Mouse (Mus musculus) liver, embryonic 12.5 days (tissue): ENCODE data around the gene Atxn3. TPM values are rescaled to one million over a fixed set of nuclear protein-coding genes. Genes with fewer than 3 reads are reported as not detected.

Experiments used
- ATAC-seq: fragments of 200-750 bp; cut with Nextera tagmentation; 2 replicates; pipeline ENCODE4 v1.8.0; 2017; ENCODE audit warnings: moderate number of reproducible peaks, mild to moderate bottlenecking, moderate library complexity
- H3K27ac ChIP-seq: fragments of 300-500 bp; sonication (generic); 2 replicates; pipeline ENCODE4 v1.5.1; 2016; ENCODE audit warnings: mild to moderate bottlenecking
- H3K27me3 ChIP-seq: fragments of 300-500 bp; sonication (generic); replicated peaks from 2 replicates; pipeline ENCODE4 v1.6.1; 2016; ENCODE audit warnings: mild to moderate bottlenecking, moderate library complexity
- H3K36me3 ChIP-seq: fragments of 300-500 bp; sonication (generic); 2 replicates; pipeline ENCODE4 v1.6.1; 2016; ENCODE audit warnings: mild to moderate bottlenecking, moderate library complexity
- H3K4me1 ChIP-seq: fragments of 300-500 bp; sonication (generic); 2 replicates; pipeline ENCODE4 v1.6.1; 2016
- H3K4me2 ChIP-seq: fragments of 300-500 bp; sonication (generic); 2 replicates; pipeline ENCODE4 v1.6.1; 2016; ENCODE audit warnings: mild to moderate bottlenecking, moderate library complexity
- H3K4me3 ChIP-seq: fragments of 300-500 bp; sonication (generic); 2 replicates; pipeline ENCODE4 v1.5.1; 2016; ENCODE audit warnings: mild to moderate bottlenecking, moderate library complexity
- H3K9ac ChIP-seq: fragments of 300-500 bp; sonication (generic); 2 replicates; pipeline ENCODE4 v1.6.1; 2016; ENCODE audit warnings: mild to moderate bottlenecking, moderate library complexity
- H3K9me3 ChIP-seq: fragments of 300-500 bp; sonication (generic); replicated peaks from 2 replicates; pipeline ENCODE4 v1.6.1; 2016; ENCODE audit warnings: mild to moderate bottlenecking, moderate library complexity
- WGBS: fragments of 180-500 bp; shearing (Covaris S2); methylation state at CpG from one replicate; pipeline ENCODE4 v1.1.7; 2016; ENCODE audit not compliant: insufficient replicate concordance; 5-methylcytosine and 5-hydroxymethylcytosine counted together
- polyA plus RNA-seq: library from polyadenylated mRNA; unstranded; fragments of >200 nt; fragmentation: Nextera tagmentation; extraction: Ambion mirVana; gene quantifications from 2 replicates; pipeline ENCODE4 v1.2.1, GENCODE M21; 2016

Gene Atxn3
- polyA plus RNA-seq, 1 experiment from 2014 or later, result 12.4 TPM

GRCm38 (mm10) chr12:101905817-101906216, 52.2 kb downstream of the Atxn3 start:
- Histone ChIP-seq H3K27ac (no peak overlapping the region), H3K9ac (no peak overlapping the region), H3K9me3 (no peaks in the 10 kb centered on the region), H3K4me1 (0 out of 2 replicates have a peak, but pooled peaks cover 2% of the 10 kb centered on the region), H3K4me2 (no peak overlapping the region), H3K27me3 (no peaks in the 10 kb centered on the region), H3K4me3 (no peak overlapping the region), H3K36me3 (peaks cover 48% of the 10 kb centered on the region)
- 67% methylated on average over 12 of the region's 12 CpGs for WGBS
- ATAC-seq, result no peak

GRCm38 (mm10) chr12:101904906-101905305, 53.1 kb downstream of the Atxn3 start:
- no peaks in the 10 kb centered on the region for H3K27me3 ChIP-seq
- no peaks in the 10 kb centered on the region for H3K4me1 ChIP-seq
- ATAC-seq, result no peak
- no peak overlapping the region for H3K4me2 ChIP-seq
- no peaks in the 10 kb centered on the region for H3K9me3 ChIP-seq
- H3K4me3 ChIP-seq, result no peak overlapping the region
- H3K27ac ChIP-seq, result no peak overlapping the region
- WGBS, result 62% methylated on average over 4 of the region's 4 CpGs
- H3K9ac ChIP-seq, result no peak overlapping the region
- H3K36me3 ChIP-seq, result peaks cover 49% of the 10 kb centered on the region

GRCm38 (mm10) chr12:101904170-101904569, 53.9 kb downstream of the Atxn3 start:
- no peak overlapping the region for H3K9ac ChIP-seq
- WGBS, result 75% methylated on average over 3 of the region's 3 CpGs
- ATAC-seq, result no peak
- no peak overlapping the region for H3K4me3 ChIP-seq
- H3K4me2 ChIP-seq, result no peak overlapping the region
- H3K4me1 ChIP-seq, result no peaks in the 10 kb centered on the region
- H3K36me3 ChIP-seq, result peaks cover 49% of the 10 kb centered on the region
- no peaks in the 10 kb centered on the region for H3K27me3 ChIP-seq
- H3K9me3 ChIP-seq, result no peaks in the 10 kb centered on the region
- no peak overlapping the region for H3K27ac ChIP-seq

- no peak overlapping the region for H3K27ac ChIP-seq
- no peaks in the 10 kb centered on the region for H3K27me3 ChIP-seq
- no peak overlapping the region for H3K9ac ChIP-seq
- 71% methylated on average over 2 of the region's 2 CpGs for WGBS
- no peak for ATAC-seq
- no peaks in the 10 kb centered on the region for H3K4me1 ChIP-seq
- peaks cover 31% of the 10 kb centered on the region for H3K36me3 ChIP-seq
- no peaks in the 10 kb centered on the region for H3K9me3 ChIP-seq
- no peak overlapping the region for H3K4me2 ChIP-seq
- no peak overlapping the region for H3K4me3 ChIP-seq
These were observed 58.3 kb downstream of the Atxn3 start for GRCm38 (mm10) chr12:101899671-101900245.

- H3K27me3 ChIP-seq, result no peaks in the 10 kb centered on the region
- no peaks in the 10 kb centered on the region for H3K4me1 ChIP-seq
- H3K27ac ChIP-seq, result no peak overlapping the region
- 85% methylated on average over 8 of the region's 8 CpGs for WGBS
- no peak overlapping the region for H3K4me2 ChIP-seq
- peaks cover 35% of the 10 kb centered on the region for H3K36me3 ChIP-seq
- H3K9ac ChIP-seq, result no peak overlapping the region
- ATAC-seq, result no peak
- no peak overlapping the region for H3K4me3 ChIP-seq
- H3K9me3 ChIP-seq, result no peaks in the 10 kb centered on the region
These were observed 59.1 kb downstream of the Atxn3 start for GRCm38 (mm10) chr12:101898966-101899365.

- Histone ChIP-seq H3K9me3 (no peaks in the 10 kb centered on the region), H3K4me2 (no peak overlapping the region), H3K27ac (no peak overlapping the region), H3K4me1 (no peaks in the 10 kb centered on the region), H3K9ac (no peak overlapping the region), H3K4me3 (no peak overlapping the region), H3K36me3 (peaks cover 43% of the 10 kb centered on the region), H3K27me3 (no peaks in the 10 kb centered on the region)
- ATAC-seq, result no peak
- 38% methylated on average over 7 of the region's 7 CpGs for WGBS
These were observed 60.9 kb downstream of the Atxn3 start for GRCm38 (mm10) chr12:101897113-101897512.

GRCm38 (mm10) chr12:101893296-101893695, 64.8 kb downstream of the Atxn3 start:
- no peaks in the 10 kb centered on the region for H3K27me3 ChIP-seq
- peaks cover 53% of the 10 kb centered on the region for H3K36me3 ChIP-seq
- no peak for ATAC-seq
- H3K4me2 ChIP-seq, result no peak overlapping the region
- WGBS, result 85% methylated on average over 8 of the region's 8 CpGs
- no peaks in the 10 kb centered on the region for H3K4me1 ChIP-seq
- no peaks in the 10 kb centered on the region for H3K9me3 ChIP-seq
- no peak overlapping the region for H3K9ac ChIP-seq
- H3K4me3 ChIP-seq, result no peak overlapping the region
- H3K27ac ChIP-seq, result no peak overlapping the region

- Histone ChIP-seq H3K36me3 (peaks cover 55% of the 10 kb centered on the region), H3K9me3 (no peaks in the 10 kb centered on the region), H3K9ac (no peak overlapping the region), H3K4me2 (no peak overlapping the region), H3K4me1 (no peaks in the 10 kb centered on the region), H3K4me3 (no peak overlapping the region), H3K27ac (no peak overlapping the region), H3K27me3 (no peaks in the 10 kb centered on the region)
- ATAC-seq, result no peak
- 89% methylated on average over 2 of the region's 2 CpGs for WGBS
These were observed 65.2 kb downstream of the Atxn3 start for GRCm38 (mm10) chr12:101892832-101893231.

GRCm38 (mm10) chr12:101891066-101891465, 67.0 kb downstream of the Atxn3 start:
- WGBS, result 89% methylated on average over 5 of the region's 5 CpGs

GRCm38 (mm10) chr12:101889351-101889750, 68.7 kb downstream of the Atxn3 start:
- Histone ChIP-seq H3K9ac (no peak overlapping the region), H3K4me3 (no peak overlapping the region), H3K4me1 (no peaks in the 10 kb centered on the region), H3K36me3 (peaks cover 75% of the 10 kb centered on the region), H3K27me3 (no peaks in the 10 kb centered on the region), H3K9me3 (no peaks in the 10 kb centered on the region), H3K27ac (no peak overlapping the region), H3K4me2 (no peak overlapping the region)
- 88% methylated on average over 3 of the region's 3 CpGs for WGBS
- no peak; the same call in 1 of the 2 replicates for ATAC-seq

More at GRCm38 (mm10) chr12:101891066-101891465, 67.0 kb downstream of the Atxn3 start:
- Histone ChIP-seq H3K9ac (no peak overlapping the region), H3K36me3 (peaks cover 64% of the 10 kb centered on the region), H3K4me1 (no peaks in the 10 kb centered on the region), H3K9me3 (no peaks in the 10 kb centered on the region), H3K4me3 (no peak overlapping the region), H3K27me3 (no peaks in the 10 kb centered on the region), H3K4me2 (no peak overlapping the region), H3K27ac (no peak overlapping the region)
- no peak for ATAC-seq

GRCm38 (mm10) chr12:101888312-101888711, 69.7 kb downstream of the Atxn3 start:
- Histone ChIP-seq H3K36me3 (peaks cover 77% of the 10 kb centered on the region), H3K9ac (no peak overlapping the region), H3K4me3 (no peak overlapping the region), H3K27ac (no peak overlapping the region), H3K9me3 (no peaks in the 10 kb centered on the region), H3K27me3 (no peaks in the 10 kb centered on the region), H3K4me1 (no peaks in the 10 kb centered on the region), H3K4me2 (no peak overlapping the region)
- no peak for ATAC-seq
- 85% methylated on average over 2 of the region's 2 CpGs for WGBS

- Histone ChIP-seq H3K4me1 (no peaks in the 10 kb centered on the region), H3K27ac (no peak overlapping the region)
These were observed 73.1 kb downstream of the Atxn3 start for GRCm38 (mm10) chr12:101884926-101885325.

GRCm38 (mm10) chr12:101876374-101876773, 81.7 kb downstream of the Atxn3 start:
- no peaks in the 10 kb centered on the region for H3K27me3 ChIP-seq
- H3K9ac ChIP-seq, result no peak overlapping the region
- no peak overlapping the region for H3K27ac ChIP-seq
- no peak for ATAC-seq
- peaks cover 75% of the 10 kb centered on the region for H3K36me3 ChIP-seq
- H3K4me1 ChIP-seq, result no peaks in the 10 kb centered on the region
- no peak overlapping the region for H3K4me3 ChIP-seq
- no peak overlapping the region for H3K4me2 ChIP-seq
- no peaks in the 10 kb centered on the region for H3K9me3 ChIP-seq
- 82% methylated on average over 2 of the region's 2 CpGs for WGBS

More at GRCm38 (mm10) chr12:101884926-101885325, 73.1 kb downstream of the Atxn3 start:
- H3K9ac ChIP-seq, result no peak overlapping the region
- no peaks in the 10 kb centered on the region for H3K9me3 ChIP-seq
- no peak overlapping the region for H3K4me3 ChIP-seq
- H3K36me3 ChIP-seq, result peaks cover 75% of the 10 kb centered on the region
- no peak for ATAC-seq
- WGBS, result 85% methylated on average over 7 of the region's 7 CpGs
- no peaks in the 10 kb centered on the region for H3K27me3 ChIP-seq
- H3K4me2 ChIP-seq, result no peak overlapping the region
